Mouse (Mus musculus): ENCODE measurements around the gene Asah2. TPM values are rescaled to one million over a fixed set of nuclear protein-coding genes. Genes with fewer than 3 reads are reported as not detected.

Gene Asah2
- total and polyA plus RNA-seq, 3 experiments, result 0.38 to 0.73 (median 0.63) TPM

DNA sequence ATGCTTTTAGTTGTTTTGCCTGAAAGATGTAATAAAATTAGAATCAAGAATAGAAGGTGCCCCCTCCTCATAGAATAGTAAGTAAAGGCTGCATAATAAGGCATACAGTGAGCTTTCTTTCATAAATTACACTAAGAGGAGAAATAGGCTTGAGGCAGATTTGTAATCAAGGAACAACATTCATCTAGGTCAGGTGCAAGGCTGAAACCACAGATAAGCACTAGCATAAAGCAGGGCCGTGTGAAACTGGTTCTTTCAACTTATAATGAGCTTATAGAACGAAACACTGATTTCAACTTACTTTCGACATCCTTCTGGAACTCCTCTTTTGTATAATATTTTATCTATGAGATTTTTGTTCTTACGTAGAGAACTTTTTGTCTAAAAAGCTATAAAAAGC, 40.3 kb downstream of the Asah2 start:
- Histone ChIP-seq H3K79me2 (replicated peaks; ENCODE audit: control insufficient read depth, extremely low read depth, insufficient read depth, poor library complexity, severe bottlenecking) (no peaks in the 10 kb centered on the region), H3K4me3 (replicated peaks in 1 of 3; ENCODE audit: low read depth in 2 of 3, low read length in 2 of 3, poor library complexity in 1 of 3) (no peak overlapping the region), H3K27me3 (replicated peaks) (no peaks in the 10 kb centered on the region), H3K36me3 (replicated peaks in 1 of 2; ENCODE audit: control insufficient read depth in 1 of 2, insufficient read depth in 1 of 2, low read length in 1 of 2) (no peaks in the 10 kb centered on the region), H3K27ac (ENCODE audit: insufficient read depth, low read depth) (no peak overlapping the region), H3K4me2 (ENCODE audit: insufficient read depth, low read depth, poor library complexity, severe bottlenecking) (no peak overlapping the region), H3K4me1 (ENCODE audit: control insufficient read depth in 1 of 2, insufficient read depth in 2 of 2) (no peaks in the 10 kb centered on the region), H3K9ac (ENCODE audit: insufficient read depth, low read depth) (no peak overlapping the region), H3K9me3 (replicated peaks; ENCODE audit: low read length) (no peaks in the 10 kb centered on the region)
- no peak for DNase-seq (ENCODE audit: extremely low read depth)
- dilution Hi-C loops (cut with MboI; ENCODE audit: extremely low pct_ligation_motif_present, extremely low pct_unique_long_range_greater_than_20kb, low sequenced_read_pairs), result no loop called here
- in situ Hi-C loops (cut with MboI; ENCODE audit: low pct_ligation_motif_present, low pct_unique_long_range_greater_than_20kb, low sequenced_read_pairs), result no loop called here
- no peak for TF ChIP-seq RCOR1 (conservative IDR thresholded peaks at IDR 0.05; ENCODE audit: low read depth, low read length)
- TF ChIP-seq RAD21 (IDR thresholded peaks at IDR 0.05; ENCODE audit: low read depth, low read length), result no peak
- no peak for TF ChIP-seq UBTF (IDR thresholded peaks at IDR 0.05; ENCODE audit: low read depth, low read length)
- no peak for TF ChIP-seq USF1 (IDR thresholded peaks at IDR 0.05; ENCODE audit: low read depth, low read length)
- no peak for TF ChIP-seq ZNF384 (IDR thresholded peaks at IDR 0.05; ENCODE audit: low read depth, low read length)
- no peak for TF ChIP-seq IRF4 (IDR thresholded peaks at IDR 0.05; ENCODE audit: low read depth, low read length)
- TF ChIP-seq SIN3A (IDR thresholded peaks at IDR 0.05; ENCODE audit: low read length), result no peak
- TF ChIP-seq CHD2 (IDR thresholded peaks at IDR 0.05; ENCODE audit: low read length), result no peak
- TF ChIP-seq USF2 (conservative IDR thresholded peaks at IDR 0.05; ENCODE audit: low read depth, low read length), result no peak
- TF ChIP-seq MAFK (IDR thresholded peaks at IDR 0.05; ENCODE audit: insufficient replicate concordance, low read length), result no peak
- TF ChIP-seq MEF2A (IDR thresholded peaks at IDR 0.05; ENCODE audit: borderline replicate concordance, low read depth, low read length), result no peak
- TF ChIP-seq EP300 (IDR thresholded peaks at IDR 0.05; ENCODE audit: low read length), result no peak
- no peak for TF ChIP-seq SMC3 (IDR thresholded peaks at IDR 0.05; ENCODE audit: low read depth, low read length)
- no peak for TF ChIP-seq TBP (conservative IDR thresholded peaks at IDR 0.05; ENCODE audit: low read depth, low read length)
- no peak for TF ChIP-seq ETS1 (conservative IDR thresholded peaks at IDR 0.05; ENCODE audit: low read depth, low read length)
- TF ChIP-seq NELFE (IDR thresholded peaks at IDR 0.05; ENCODE audit: low read depth, low read length), result no peak
- no peak for TF ChIP-seq HCFC1 (IDR thresholded peaks at IDR 0.05; ENCODE audit: low read depth, low read length)

GRCm38 (mm10) chr19:32061294-32061693, 46.7 kb downstream of the Asah2 start:
- Histone ChIP-seq H3K9ac (ENCODE audit: insufficient read depth, low read depth) (no peak overlapping the region), H3K4me2 (ENCODE audit: insufficient read depth, low read depth, poor library complexity, severe bottlenecking) (no peak overlapping the region), H3K9me3 (replicated peaks; ENCODE audit: low read length) (no peaks in the 10 kb centered on the region), H3K27ac (ENCODE audit: insufficient read depth, low read depth) (no peak overlapping the region), H3K27me3 (replicated peaks) (no peaks in the 10 kb centered on the region), H3K36me3 (replicated peaks in 1 of 2; ENCODE audit: control insufficient read depth in 1 of 2, insufficient read depth in 1 of 2, low read length in 1 of 2) (no peaks in the 10 kb centered on the region), H3K4me3 (replicated peaks in 1 of 3; ENCODE audit: low read depth in 2 of 3, low read length in 2 of 3, poor library complexity in 1 of 3) (no peak overlapping the region), H3K79me2 (replicated peaks; ENCODE audit: control insufficient read depth, extremely low read depth, insufficient read depth, poor library complexity, severe bottlenecking) (no peaks in the 10 kb centered on the region), H3K4me1 (ENCODE audit: control insufficient read depth in 1 of 2, insufficient read depth in 2 of 2) (peaks cover 0 to 5% of the 10 kb centered on the region in 2 experiments; a peak in 2 of 4 replicates)
- in situ Hi-C loops (cut with MboI; ENCODE audit: low pct_ligation_motif_present, low pct_unique_long_range_greater_than_20kb, low sequenced_read_pairs) (no loop called here), dilution Hi-C loops (cut with MboI; ENCODE audit: extremely low pct_ligation_motif_present, extremely low pct_unique_long_range_greater_than_20kb, low sequenced_read_pairs) (no loop called here)
- TF ChIP-seq ETS1 (conservative IDR thresholded peaks at IDR 0.05; ENCODE audit: low read depth, low read length) (no peak), TBP (conservative IDR thresholded peaks at IDR 0.05; ENCODE audit: low read depth, low read length) (no peak), MAFK (IDR thresholded peaks at IDR 0.05; ENCODE audit: insufficient replicate concordance, low read length) (no peak), KAT2A (IDR thresholded peaks at IDR 0.05; ENCODE audit: insufficient replicate concordance, low read length) (no peak), ZNF384 (IDR thresholded peaks at IDR 0.05; ENCODE audit: low read depth, low read length) (no peak), UBTF (IDR thresholded peaks at IDR 0.05; ENCODE audit: low read depth, low read length) (no peak), NELFE (IDR thresholded peaks at IDR 0.05; ENCODE audit: low read depth, low read length) (no peak), ZC3H11A (IDR thresholded peaks at IDR 0.05; ENCODE audit: low read depth, low read length) (no peak), CTCF (conservative IDR thresholded peaks at IDR 0.05 in 1 of 2, IDR thresholded peaks at IDR 0.05 in 1 of 2; ENCODE audit: low read depth in 2 of 2, low read length in 2 of 2) (no peak), MEF2A (IDR thresholded peaks at IDR 0.05; ENCODE audit: borderline replicate concordance, low read depth, low read length) (no peak), E2F4 (IDR thresholded peaks at IDR 0.05; ENCODE audit: insufficient replicate concordance, low read depth, low read length) (no peak), CHD2 (IDR thresholded peaks at IDR 0.05; ENCODE audit: low read length) (no peak), EP300 (IDR thresholded peaks at IDR 0.05; ENCODE audit: low read length) (no peak), ZKSCAN1 (IDR thresholded peaks at IDR 0.05; ENCODE audit: borderline replicate concordance, low read depth, low read length) (no peak), ZMIZ1 (IDR thresholded peaks at IDR 0.05; ENCODE audit: low read depth, low read length) (no peak), HCFC1 (IDR thresholded peaks at IDR 0.05; ENCODE audit: low read depth, low read length) (no peak), IRF4 (IDR thresholded peaks at IDR 0.05; ENCODE audit: low read depth, low read length) (no peak), USF1 (IDR thresholded peaks at IDR 0.05; ENCODE audit: low read depth, low read length) (no peak)
- no peak for DNase-seq (ENCODE audit: extremely low read depth)

All from CH12.LX (cell line).